Mouse (Mus musculus) cerebellum, adult 2 months (tissue): ENCODE measurements at regions not wholly inside any gene's neighbourhood (a gene's known extent, or its start where the extent isn't known, plus 50 kb on each side); places are given as distances from the start of the nearest gene placed in this dataset.

Experiments
- CTCF ChIP-seq: fragments of 200-500 bp; IDR thresholded peaks from 2 replicates; pipeline ENCODE4 v1.5.1; 2011; ENCODE audit warnings: low read depth, mild to moderate bottlenecking, control low read depth, low read length, moderate library complexity, borderline replicate concordance; ENCODE audit not compliant: insufficient read depth
- POLR2A ChIP-seq: fragments of 200-500 bp; IDR thresholded peaks from 2 replicates; pipeline ENCODE4 v1.6.1; 2011; ENCODE audit warnings: low read length, control low read depth, borderline replicate concordance; ENCODE audit not compliant: insufficient read depth

GRCm38 (mm10) chr9:79111326-79111725 is 496.0 kb downstream of the Cd109 start:
- TF ChIP-seq CTCF (no peak), POLR2A (no peak)
